Mouse (Mus musculus): ENCODE measurements around the gene Hif1an. TPM values are rescaled to one million over a fixed set of nuclear protein-coding genes. Genes with fewer than 3 reads are reported as not detected.

Gene Hif1an
- polyA plus RNA-seq, 1 experiment from 2014 or later = 11.8 TPM

DNA sequence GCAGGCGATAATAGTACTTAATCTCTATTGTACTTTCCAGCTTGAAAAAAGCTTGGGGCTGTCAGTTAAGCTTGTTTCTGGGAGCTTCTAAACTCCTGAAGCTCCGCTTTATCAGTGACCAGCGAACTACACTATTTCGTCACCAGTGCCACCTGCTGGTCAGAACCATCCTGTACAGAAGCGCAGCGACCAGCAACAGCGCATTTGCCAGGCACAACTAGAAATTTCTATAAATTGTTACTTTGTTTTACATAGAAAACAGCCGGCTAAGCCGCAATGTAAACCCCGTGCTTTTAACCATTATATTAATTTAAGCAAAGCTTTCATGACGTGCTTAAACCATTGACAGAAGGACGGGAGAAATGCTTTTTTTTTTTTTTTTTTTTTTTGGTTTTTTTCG lies 17.9 kb upstream of the Hif1an start:
- Histone ChIP-seq H3K27ac (no peak overlapping the region), H3K36me3 (ENCODE audit: inconsistent target) (peaks cover 16% of the 10 kb centered on the region), H3K4me3 (ENCODE audit: inconsistent target) (no peak overlapping the region; the same call in 1 of the 2 replicates), H3K79me2 (ENCODE audit: inconsistent target) (no peaks in the 10 kb centered on the region)
- WGBS (ENCODE audit: missing documents) = 3% methylated on average over 12 of the region's 13 CpGs

DNA sequence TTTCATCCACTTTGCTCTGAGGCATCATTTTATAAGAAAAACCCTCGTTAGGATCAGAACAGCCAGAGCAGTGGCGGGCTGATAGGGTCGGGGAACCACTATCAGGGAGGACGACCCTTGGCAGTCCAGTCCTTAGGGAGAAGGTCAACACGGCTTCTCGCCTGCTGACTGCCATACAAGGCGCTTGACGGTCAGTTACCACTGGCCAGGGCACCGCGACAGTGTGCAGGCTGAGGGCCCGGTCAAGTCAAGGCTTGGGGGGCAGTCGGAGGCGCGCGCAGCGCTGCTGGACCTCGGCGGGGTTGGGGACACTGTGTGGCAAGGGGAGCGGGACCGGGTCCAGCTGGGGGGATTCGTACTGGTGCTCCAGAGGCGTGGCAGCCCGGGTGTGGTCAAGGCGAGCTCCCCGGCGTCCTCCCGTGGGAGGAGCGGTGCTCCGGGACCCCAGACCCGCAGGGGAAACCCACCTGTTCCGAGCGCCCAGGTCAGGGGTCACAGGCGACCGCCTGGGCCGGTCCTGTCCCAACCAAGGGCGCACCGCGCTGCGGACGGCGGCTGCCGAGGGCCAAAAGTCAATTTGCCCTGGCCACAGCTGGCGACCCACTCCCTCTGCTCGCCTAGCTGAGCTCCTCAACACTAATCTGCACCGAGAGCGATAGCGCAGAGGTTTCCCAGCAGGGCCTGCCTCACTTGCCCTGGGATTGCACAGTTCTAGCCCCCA lies 17.2 kb upstream of the Hif1an start, which contains the start of gene Sec31b:
TSS of gene Sec31b (minus strand) at position 544 of the 721 bp plus-strand sequence.
- 10% methylated on average over 38 of the region's 47 CpGs for WGBS (ENCODE audit: missing documents)
- Histone ChIP-seq H3K27ac (no peak within 1 kb of the TSS), H3K4me3 (ENCODE audit: inconsistent target) (no peak within 1 kb of the TSS; the same call in 1 of the 2 replicates), H3K79me2 (ENCODE audit: inconsistent target) (no peaks in the 10 kb centered on the region), H3K36me3 (ENCODE audit: inconsistent target) (peaks cover 23% of the 10 kb centered on the region)

GRCm38 (mm10) chr19:44552731-44553130 lies 9.9 kb upstream of the Hif1an start, which contains the start of gene Gm20538:
Gene Gm20538, minus strand, starts transcription at chr19:44552831.
- peaks cover 27% of the 10 kb centered on the region for H3K79me2 ChIP-seq (ENCODE audit: inconsistent target)
- WGBS (ENCODE audit: missing documents) = 96% methylated on average over 4 of the region's 4 CpGs
- H3K4me3 ChIP-seq (ENCODE audit: inconsistent target) = no peak within 1 kb of the TSS
- peaks cover 54% of the 10 kb centered on the region for H3K36me3 ChIP-seq (ENCODE audit: inconsistent target)
- H3K27ac ChIP-seq = no peak within 1 kb of the TSS

GRCm38 (mm10) chr19:44553286-44553685 lies 9.4 kb upstream of the Hif1an start:
- peaks cover 27% of the 10 kb centered on the region for H3K79me2 ChIP-seq (ENCODE audit: inconsistent target)
- H3K36me3 ChIP-seq (ENCODE audit: inconsistent target) = peaks cover 50% of the 10 kb centered on the region
- no peak overlapping the region for H3K27ac ChIP-seq
- WGBS (ENCODE audit: missing documents) = 94% methylated on average over 4 of the region's 4 CpGs
- no peak overlapping the region for H3K4me3 ChIP-seq (ENCODE audit: inconsistent target)

- H3K27ac ChIP-seq = peak overlapping the region; percentile 79
- peaks cover 40% of the 10 kb centered on the region for H3K36me3 ChIP-seq (ENCODE audit: inconsistent target)
- WGBS (ENCODE audit: missing documents) = 6% methylated on average over 8 of the region's 8 CpGs
- peak overlapping the region; percentile 99 for H3K4me3 ChIP-seq (ENCODE audit: inconsistent target)
- peaks cover 27% of the 10 kb centered on the region for H3K79me2 ChIP-seq (ENCODE audit: inconsistent target)
Measured at GRCm38 (mm10) chr19:44554490-44554860, 8.2 kb upstream of the Hif1an start.

- WGBS (ENCODE audit: missing documents) = 1% methylated on average over 50 of the region's 50 CpGs
- Histone ChIP-seq H3K36me3 (ENCODE audit: inconsistent target) (peaks cover 35% of the 10 kb centered on the region), H3K27ac (peak within 1 kb of the TSS; percentile 79)
Measured at GRCm38 (mm10) chr19:44554861-44555590, 7.6 kb upstream of the Hif1an start, which contains the start of gene Ndufb8. Gene Ndufb8, minus strand, starts transcription at chr19:44555440.

GRCm38 (mm10) chr19:44564006-44564405 lies 1.4 kb downstream of the Hif1an start:
- Histone ChIP-seq H3K4me3 (ENCODE audit: inconsistent target) (no peak overlapping the region), H3K36me3 (ENCODE audit: inconsistent target) (peaks cover 37% of the 10 kb centered on the region), H3K79me2 (ENCODE audit: inconsistent target) (peaks cover 21% of the 10 kb centered on the region), H3K27ac (no peak overlapping the region)
- WGBS (ENCODE audit: missing documents) = 97% methylated on average over 14 of the region's 14 CpGs

More at GRCm38 (mm10) chr19:44554861-44555590, 7.6 kb upstream of the Hif1an start, which contains the start of gene Ndufb8:
- peak within 1 kb of the TSS; percentile 99 for H3K4me3 ChIP-seq (ENCODE audit: inconsistent target)
- H3K79me2 ChIP-seq (ENCODE audit: inconsistent target) = peaks cover 27% of the 10 kb centered on the region

DNA sequence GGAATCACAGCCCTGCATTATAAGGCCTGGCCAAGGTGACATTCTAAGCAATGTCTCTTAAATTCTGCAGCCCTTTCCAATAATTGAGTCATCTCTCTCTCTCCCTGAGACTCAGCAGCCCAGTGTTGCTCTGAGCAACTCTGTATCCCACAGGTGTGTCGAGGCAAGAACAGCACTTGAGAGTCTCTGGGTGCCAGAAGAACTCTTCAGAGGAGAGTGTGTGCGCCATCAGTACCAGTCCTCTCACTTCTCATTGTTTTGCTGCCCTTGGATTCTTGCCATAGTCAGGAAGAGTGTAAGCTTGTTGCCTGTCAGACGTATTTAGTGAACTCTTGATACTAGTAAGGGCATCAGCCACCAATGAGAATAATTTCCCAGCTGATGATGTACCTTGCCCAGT lies 5.1 kb downstream of the Hif1an start:
- Histone ChIP-seq H3K79me2 (ENCODE audit: inconsistent target) (peaks cover 21% of the 10 kb centered on the region), H3K27ac (no peak overlapping the region), H3K36me3 (ENCODE audit: inconsistent target) (peaks cover 74% of the 10 kb centered on the region), H3K4me3 (ENCODE audit: inconsistent target) (no peak overlapping the region)
- WGBS (ENCODE audit: missing documents) = 94% methylated on average over 3 of the region's 3 CpGs

GRCm38 (mm10) chr19:44576275-44576674 lies 13.6 kb downstream of the Hif1an start:
- WGBS (ENCODE audit: missing documents) = 88% methylated on average over 7 of the region's 7 CpGs
- peaks cover 26% of the 10 kb centered on the region for H3K36me3 ChIP-seq (ENCODE audit: inconsistent target)

GRCm38 (mm10) chr19:44578038-44578437 lies 15.4 kb downstream of the Hif1an start:
- H3K27ac ChIP-seq = no peak overlapping the region
- 15% methylated on average over 1 of the region's 1 CpGs for WGBS (ENCODE audit: missing documents)
- H3K4me3 ChIP-seq (ENCODE audit: inconsistent target) = no peak overlapping the region
- no peaks in the 10 kb centered on the region for H3K79me2 ChIP-seq (ENCODE audit: inconsistent target)
- H3K36me3 ChIP-seq (ENCODE audit: inconsistent target) = peaks cover 9% of the 10 kb centered on the region

More at GRCm38 (mm10) chr19:44576275-44576674, 13.6 kb downstream of the Hif1an start:
- H3K27ac ChIP-seq = no peak overlapping the region
- H3K79me2 ChIP-seq (ENCODE audit: inconsistent target) = no peaks in the 10 kb centered on the region
- H3K4me3 ChIP-seq (ENCODE audit: inconsistent target) = no peak overlapping the region

DNA sequence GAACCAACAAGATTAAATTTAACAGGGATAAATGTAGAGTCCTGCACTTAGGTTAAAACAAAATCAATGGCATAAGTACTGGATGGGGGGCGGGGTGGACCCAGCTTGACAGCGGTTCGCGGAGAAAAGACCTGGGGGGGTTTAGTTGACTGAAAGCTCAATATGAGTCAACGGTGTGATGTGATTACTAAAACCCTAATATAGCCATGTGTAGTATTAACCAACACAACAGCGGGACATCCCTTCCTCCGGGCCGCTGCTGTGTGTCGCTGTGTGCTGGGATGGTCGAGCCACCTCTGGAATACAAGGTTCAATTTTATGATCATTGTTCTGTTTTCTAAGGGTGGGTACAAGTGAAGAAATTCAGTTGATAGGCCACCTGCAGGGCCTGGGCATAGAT lies 19.5 kb downstream of the Hif1an start:
- Histone ChIP-seq H3K27ac (no peak overlapping the region), H3K4me3 (ENCODE audit: inconsistent target) (no peak overlapping the region), H3K36me3 (ENCODE audit: inconsistent target) (no peaks in the 10 kb centered on the region), H3K79me2 (ENCODE audit: inconsistent target) (no peaks in the 10 kb centered on the region)
- 83% methylated on average over 10 of the region's 10 CpGs for WGBS (ENCODE audit: missing documents)

DNA sequence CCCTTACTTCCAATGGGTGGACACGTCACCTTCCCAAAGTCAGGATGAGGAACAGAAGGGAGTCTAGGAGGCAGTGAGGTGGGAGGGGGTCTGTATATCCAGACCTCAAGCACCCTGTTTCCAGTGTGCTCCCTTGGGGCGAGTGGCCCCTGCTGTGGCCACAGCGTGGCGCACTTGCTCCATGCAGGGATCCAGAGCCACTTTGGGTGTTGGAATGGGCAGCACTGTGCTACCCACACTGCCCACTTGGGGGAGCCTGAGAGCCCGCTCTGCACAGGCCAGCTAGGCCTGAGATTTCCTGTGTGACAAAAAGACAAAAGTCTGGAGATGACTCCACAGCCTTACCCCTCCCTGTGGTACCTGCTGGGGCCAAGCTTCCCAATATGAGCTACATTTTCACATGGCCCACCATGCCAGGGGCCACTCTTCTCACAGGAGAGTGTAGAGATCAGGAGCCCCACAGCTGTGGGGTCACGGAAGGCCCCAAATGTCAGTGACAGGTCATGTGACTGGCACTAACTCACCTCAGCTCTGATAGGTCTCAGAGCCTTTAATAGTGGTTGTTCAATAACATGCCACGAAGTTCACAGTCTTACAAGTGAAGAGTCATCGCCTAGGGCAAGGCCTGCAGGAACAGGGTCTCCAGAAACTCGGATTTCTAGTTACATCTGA lies 20.1 kb downstream of the Hif1an start:
- H3K36me3 ChIP-seq (ENCODE audit: inconsistent target) = no peaks in the 10 kb centered on the region
- no peak overlapping the region for H3K27ac ChIP-seq
- no peaks in the 10 kb centered on the region for H3K79me2 ChIP-seq (ENCODE audit: inconsistent target)
- WGBS (ENCODE audit: missing documents) = 39% methylated on average over 9 of the region's 9 CpGs
- H3K4me3 ChIP-seq (ENCODE audit: inconsistent target) = no peak overlapping the region

- Histone ChIP-seq H3K36me3 (ENCODE audit: inconsistent target) (no peaks in the 10 kb centered on the region), H3K79me2 (ENCODE audit: inconsistent target) (no peaks in the 10 kb centered on the region), H3K27ac (no peak overlapping the region), H3K4me3 (ENCODE audit: inconsistent target) (no peak overlapping the region)
- WGBS (ENCODE audit: missing documents) = 56% methylated on average over 4 of the region's 4 CpGs
Measured at GRCm38 (mm10) chr19:44588036-44588435, 25.4 kb downstream of the Hif1an start.

DNA sequence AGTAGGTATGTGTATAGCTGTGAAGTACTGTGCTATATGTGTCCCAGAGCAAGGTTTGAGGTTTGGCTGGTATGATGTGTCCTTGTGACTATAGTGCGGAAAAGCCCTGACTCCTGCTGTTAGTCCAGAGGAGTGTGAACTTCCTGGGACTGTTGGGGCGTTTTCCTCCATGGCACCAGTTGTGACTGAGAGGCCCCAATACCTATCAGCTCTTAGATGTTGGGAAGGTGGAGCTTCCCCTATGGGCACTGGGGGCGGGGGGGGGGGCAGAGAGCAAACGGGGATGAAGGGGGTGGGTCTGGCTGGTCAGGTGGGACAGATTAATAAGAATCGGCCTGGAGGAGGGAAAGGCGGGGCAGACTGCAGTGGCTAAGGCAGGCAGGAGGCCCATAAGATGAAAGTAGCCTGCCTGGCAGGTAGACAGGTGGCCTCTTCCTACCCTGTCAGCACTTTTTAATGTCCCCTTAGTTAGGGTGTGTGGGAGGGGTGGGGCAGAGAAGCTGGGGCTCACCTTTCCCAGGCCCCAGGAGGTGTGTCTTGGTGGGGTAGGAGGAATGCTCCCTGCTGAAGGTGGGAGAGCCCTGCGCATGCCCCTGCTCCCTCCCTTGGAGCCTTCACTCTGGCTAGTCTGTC lies 27.1 kb downstream of the Hif1an start:
- no peaks in the 10 kb centered on the region for H3K79me2 ChIP-seq (ENCODE audit: inconsistent target)
- H3K36me3 ChIP-seq (ENCODE audit: inconsistent target) = no peaks in the 10 kb centered on the region
- WGBS (ENCODE audit: missing documents) = 73% methylated on average over 7 of the region's 7 CpGs
- H3K4me3 ChIP-seq (ENCODE audit: inconsistent target) = no peak overlapping the region
- no peak overlapping the region for H3K27ac ChIP-seq

Measured in macrophage (primary cell).